Comparison of ENCODE assay signal across 8 mouse cellular contexts in genomic region chr6:113103765-113104164, GRCm38 (mm10). TPM values are rescaled to one million over a fixed set of nuclear protein-coding genes. Genes with fewer than 3 reads are reported as not detected.
DNase-seq lines count a peak whose midpoint lies in the region; ATAC-seq lines count a peak whose summit lies in the region.

No protein-coding gene starts in this region.

- H3K9me3 ChIP-seq in midbrain, embryonic 10.5 days (replicated peaks) = no peaks in the 10 kb centered on the region
- H3K9me3 ChIP-seq in midbrain, embryonic 16.5 days (replicated peaks; ENCODE audit: control insufficient read depth, low read length, poor library complexity, severe bottlenecking) = no peaks in the 10 kb centered on the region

- peaks cover 7% of the 10 kb centered on the region; the same call in 1 of the 2 replicates for H3K4me1 ChIP-seq in midbrain, embryonic 10.5 days
- H3K4me1 ChIP-seq in midbrain, embryonic 16.5 days (ENCODE audit: control insufficient read depth, insufficient read depth, low read length) = peaks cover 9% of the 10 kb centered on the region

- H3K36me3 ChIP-seq in midbrain, embryonic 10.5 days = peaks cover 39% of the 10 kb centered on the region
- H3K36me3 ChIP-seq in midbrain, embryonic 16.5 days (ENCODE audit: control insufficient read depth, insufficient read depth, low read length) = peaks cover 2% of the 10 kb centered on the region; the same call in 1 of the 2 replicates

- H3K27me3 ChIP-seq in midbrain, embryonic 10.5 days (ENCODE audit: low read depth, poor library complexity, severe bottlenecking) = no peaks in the 10 kb centered on the region
- H3K27me3 ChIP-seq in midbrain, embryonic 16.5 days (ENCODE audit: control insufficient read depth, insufficient read depth, low read depth, low read length) = no peaks in the 10 kb centered on the region

- H3K27ac ChIP-seq in midbrain, embryonic 10.5 days (replicated peaks) = no peak overlapping the region
- H3K27ac ChIP-seq in midbrain, embryonic 16.5 days (ENCODE audit: low read length) = no peak overlapping the region

- H3K9ac ChIP-seq in midbrain, embryonic 16.5 days (ENCODE audit: low read depth, low read length) = no peak overlapping the region

- no peak overlapping the region for H3K4me2 ChIP-seq in midbrain, embryonic 16.5 days (ENCODE audit: low read length)

- DNase-seq in cerebellum, adult 18-20 months = peak; percentile 51 to 52
- DNase-seq in midbrain, embryonic 10.5 days (ENCODE audit: low spot score) = peak; percentile 40
- DNase-seq in c-Kit-positive CD71-positive TER-119-positive erythroid progenitor cells, embryonic 14.5 days (ENCODE audit: low spot score) = peak; percentile 59
- peak; percentile 82 for DNase-seq in induced T-regulatory cell, adult 2 months (ENCODE audit: low read depth)
- peak; percentile 39 to 78 for DNase-seq in lung, postnatal 4 days
- peak; percentile 68 to 79 for DNase-seq in spleen, postnatal 4 days (ENCODE audit: low spot score in 2 of 2)

- H3K4me3 ChIP-seq in midbrain, embryonic 10.5 days = no peak overlapping the region
- H3K4me3 ChIP-seq in midbrain, embryonic 16.5 days (ENCODE audit: low read depth, low read length) = no peak overlapping the region

- ATAC-seq in cerebellum, adult (ENCODE audit: insufficient number of reproducible peaks, low FRiP score, low TSS enrichment) = no peak
- ATAC-seq in midbrain, embryonic 16.5 days = no peak

RNA-seq across cellular contexts. Expression of gene Setd5, which starts 26.6 kb away (rescaled TPM):
- 74.3 and 79.0 TPM in 2 replicates for polyA plus RNA-seq in midbrain, embryonic 10.5 days (2016; fragmentation: Nextera tagmentation; extraction: Ambion mirVana)
- 45.4 and 46.5 TPM in 2 replicates for polyA plus RNA-seq in midbrain, embryonic 16.5 days (2015; fragmentation: Nextera tagmentation; extraction: Ambion mirVana)

RNA-seq across cellular contexts. Expression of gene Thumpd3, which starts 57.7 kb away (rescaled TPM):
- polyA plus RNA-seq in midbrain, embryonic 10.5 days (2016; fragmentation: Nextera tagmentation; extraction: Ambion mirVana) = 73.2 and 74.9 TPM in 2 replicates
- polyA plus RNA-seq in midbrain, embryonic 16.5 days (2015; fragmentation: Nextera tagmentation; extraction: Ambion mirVana) = 51.4 and 55.6 TPM in 2 replicates
